In genomic region chr9:121360327-121360954, GRCm38 (mm10) we compare ENCODE assay signal across 8 mouse cellular contexts.
A peak's percentile ranks its signal among the peaks of the same experiment; 100 is the strongest.
DNase-seq lines count a peak whose midpoint lies in the region; ATAC-seq lines count a peak whose summit lies in the region.

No protein-coding gene starts in this region.

- 0 out of 2 replicates have a peak, but pooled peaks have one; percentile 7 for ATAC-seq in erythroblast, adult 5-6 weeks (replicated peaks; ENCODE audit: low FRiP score, poor library complexity, severe bottlenecking)

- peak; percentile 56 for DNase-seq in adrenal gland, postnatal 14 days
- no peak for DNase-seq in adrenal gland, postnatal 10 days
- peak; percentile 55 for DNase-seq in ZHBTc4 (ENCODE audit: low read depth, low spot score)
- DNase-seq in induced T-regulatory cell, adult 2 months (ENCODE audit: low read depth), result peak; percentile 56
- peak; percentile 65 for DNase-seq in lung, postnatal 10 days
- peak; percentile 46 to 47 for DNase-seq in spleen, postnatal 36 days (ENCODE audit: low spot score in 2 of 2)
- DNase-seq in adrenal gland, postnatal 36 days, result no peak

Comparison
In these comparisons a context has a peak if more than half of its experiments do, and no peak if none do; other contexts are left out.
1. DNase-seq: peak in adrenal gland, postnatal 14 days (single experiment), ZHBTc4 (single experiment), induced T-regulatory cell, adult 2 months (single experiment), lung, postnatal 10 days (single experiment) and spleen, postnatal 36 days (2 of 2); none in adrenal gland, postnatal 10 days (single experiment) and adrenal gland, postnatal 36 days (0 of 2).